In genomic region chr9:108489702-108490558, GRCm38 (mm10) we compare ENCODE assay signal across 1 mouse cellular context.
A peak's percentile ranks its signal among the peaks of the same experiment; 100 is the strongest.
TF ChIP-seq lines count a peak whose summit lies in the region.

No protein-coding gene starts in this region.

TF ChIP-seq in CH12.LX, 34 proteins besides CTCF, POLR2A, EP300 and RAD21 (continued from another document):
- no peak for TF ChIP-seq TBP (conservative IDR thresholded peaks at IDR 0.05; ENCODE audit: low read depth, low read length)
- TF ChIP-seq ELF1 (IDR thresholded peaks at IDR 0.05; ENCODE audit: low read depth, low read length), result 0 out of 2 replicates have a peak, but pooled peaks have one; percentile 8
- no peak for TF ChIP-seq UBTF (IDR thresholded peaks at IDR 0.05; ENCODE audit: low read depth, low read length)
- TF ChIP-seq NELFE (IDR thresholded peaks at IDR 0.05; ENCODE audit: low read depth, low read length), result 0 out of 2 replicates have a peak, but pooled peaks have one; percentile 6
- no peak for TF ChIP-seq POLR2AphosphoS2 (IDR thresholded peaks at IDR 0.05; ENCODE audit: low read depth, low read length)
